Mouse (Mus musculus) left cerebral cortex, adult 8-10 months (tissue): ENCODE results near the gene Anxa11. TPM values are rescaled to one million over a fixed set of nuclear protein-coding genes. Genes with fewer than 3 reads are reported as not detected.
"Not testable (repeated sequence)": the region's sequence is repeated elsewhere in the genome, so short reads cannot be mapped to it uniquely, and the experiment has no call there.

ENCODE experiments used
- DNase-seq, 2 experiments: peaks; one replicate each; pipeline ENCODE4 v3.0.0; 2022; ENCODE audit warnings: low spot score in 2 of 2
- total RNA-seq, 4 experiments: library from RNA; stranded (reverse); gene quantifications; 2 replicates each; pipeline ENCODE4 v1.2.4; 2022

Anxa11 gene
- 10 to 100 TPM; 33.7 to 40.5 (median 36.4) TPM for total RNA-seq

DNA sequence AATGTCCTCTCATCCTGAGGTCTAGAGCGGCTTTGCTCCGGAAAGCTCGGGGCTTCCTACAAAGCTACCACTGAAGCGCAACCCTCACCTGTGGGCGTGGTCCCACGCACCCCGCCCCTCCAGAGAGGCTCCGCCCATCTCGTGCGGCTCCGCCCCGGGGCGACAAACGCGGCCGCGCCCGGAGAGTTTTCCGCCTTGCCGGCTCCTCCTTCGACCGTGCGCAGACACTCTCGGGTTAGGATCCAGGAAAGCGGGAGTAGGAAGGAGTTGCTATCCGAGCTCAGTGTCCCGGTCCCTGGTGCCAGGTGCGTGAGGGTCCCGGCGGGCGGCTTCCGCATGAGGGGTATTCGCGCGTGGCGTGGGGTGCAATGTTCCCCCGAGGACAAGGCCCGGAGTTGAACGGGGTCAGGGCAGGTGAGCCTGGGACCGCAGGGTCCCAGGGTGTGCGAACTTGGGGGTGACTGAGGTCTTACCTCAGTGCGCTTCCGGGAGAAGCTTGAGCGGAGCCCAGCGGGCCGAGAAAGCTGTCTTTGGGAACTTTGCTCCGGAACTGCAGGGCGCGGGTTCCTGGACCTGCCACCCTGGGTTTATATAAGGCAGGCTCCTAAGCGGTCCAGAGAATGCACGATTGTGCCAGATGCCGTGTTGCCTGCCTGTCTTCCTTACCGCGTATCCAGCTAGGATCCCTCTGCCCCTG lies at the start of gene Anxa11:
Anxa11 (plus strand) TSS at position 166 of the 697 bp plus-strand sequence.
- peak; percentile 45 to 61 for DNase-seq

DNA sequence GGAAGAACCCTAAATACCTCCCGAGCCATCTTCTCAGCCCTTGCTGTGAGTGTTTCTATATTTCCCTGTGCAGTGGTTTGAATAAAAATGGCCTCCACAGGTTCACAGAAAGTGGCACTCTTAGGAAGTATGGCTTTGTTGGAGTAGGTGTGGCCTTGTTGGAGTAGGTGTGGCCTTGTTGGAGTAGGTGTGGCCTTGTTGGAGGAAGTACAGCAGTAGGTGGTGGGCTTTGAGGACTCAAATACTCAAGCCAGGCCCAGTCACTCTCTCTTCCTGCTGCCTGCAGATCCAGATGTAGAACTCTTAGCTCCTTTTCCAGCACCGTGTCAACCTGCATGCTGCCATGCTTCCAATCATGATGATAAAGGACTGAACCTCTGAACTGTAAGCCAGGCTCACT lies 47.6 kb upstream of the Anxa11 start:
- DNase-seq = no peak

DNA sequence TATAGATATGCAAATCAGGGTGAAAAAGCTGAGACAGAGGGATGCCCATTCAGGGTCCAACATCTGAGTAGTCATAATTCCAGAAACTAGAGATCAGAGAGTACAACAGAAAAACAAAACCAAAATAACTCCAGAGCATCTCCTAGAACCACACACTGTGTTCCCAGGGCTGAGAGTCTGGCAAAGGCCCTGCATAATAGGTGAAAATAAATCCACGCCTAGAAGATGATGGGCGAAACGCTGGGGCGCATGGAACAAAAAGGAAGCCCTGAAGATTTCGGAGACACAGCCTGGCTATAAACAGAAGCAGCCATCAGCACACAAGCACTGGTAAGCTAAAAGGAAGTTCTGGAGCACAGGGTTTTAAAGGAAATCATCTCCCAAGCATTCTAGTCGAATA lies 46.9 kb upstream of the Anxa11 start:
- no peak for DNase-seq

DNA sequence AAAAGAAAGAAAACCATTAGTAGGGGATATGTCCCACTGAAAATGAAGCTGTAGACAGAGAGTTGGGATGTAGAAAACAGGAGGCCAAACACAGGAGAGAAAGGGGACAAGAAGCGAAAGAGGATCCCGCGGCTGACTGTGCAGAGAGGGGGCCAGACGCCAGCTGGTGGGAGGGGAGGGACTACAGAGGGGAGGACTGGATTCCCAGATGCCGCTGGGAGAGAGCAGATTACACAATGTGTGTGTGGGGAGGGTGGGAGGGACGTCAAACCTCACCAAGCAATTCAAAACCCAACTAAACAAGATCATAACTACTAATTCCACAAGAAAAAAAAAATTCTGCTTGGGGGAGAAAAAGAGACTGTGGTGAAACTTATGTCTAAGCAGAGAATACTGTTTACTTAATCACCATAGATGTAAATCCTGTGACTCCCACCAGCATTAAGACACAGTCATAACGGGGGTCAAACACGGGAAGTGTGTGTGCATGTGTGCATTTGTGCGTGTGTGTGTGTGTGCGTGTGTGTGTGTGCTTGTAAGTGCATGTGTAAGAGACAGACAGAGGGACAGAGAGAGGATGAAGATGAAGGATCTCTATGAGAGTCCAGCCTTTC lies 46.3 kb upstream of the Anxa11 start:
- no peak for DNase-seq

DNA sequence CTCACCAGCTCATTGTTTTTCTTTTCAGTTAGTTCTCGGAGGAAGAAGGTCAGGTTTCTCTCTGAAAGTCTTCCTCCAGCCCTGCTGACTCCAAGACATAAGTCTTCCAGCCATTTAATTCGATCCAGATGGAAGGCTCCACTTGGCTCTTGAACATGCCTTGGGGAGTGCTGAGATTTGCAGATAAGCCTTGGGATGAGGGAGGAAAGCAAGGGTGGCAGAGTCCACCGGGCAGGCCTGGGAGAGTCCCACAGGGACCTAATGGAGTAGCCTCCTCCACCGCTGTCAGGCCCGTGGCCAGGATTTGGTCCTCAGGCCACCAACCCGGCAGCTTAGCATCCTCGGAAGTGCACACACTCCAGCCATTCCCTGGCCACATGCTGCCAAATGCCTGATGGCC lies 45.3 kb upstream of the Anxa11 start:
- no peak for DNase-seq

DNA sequence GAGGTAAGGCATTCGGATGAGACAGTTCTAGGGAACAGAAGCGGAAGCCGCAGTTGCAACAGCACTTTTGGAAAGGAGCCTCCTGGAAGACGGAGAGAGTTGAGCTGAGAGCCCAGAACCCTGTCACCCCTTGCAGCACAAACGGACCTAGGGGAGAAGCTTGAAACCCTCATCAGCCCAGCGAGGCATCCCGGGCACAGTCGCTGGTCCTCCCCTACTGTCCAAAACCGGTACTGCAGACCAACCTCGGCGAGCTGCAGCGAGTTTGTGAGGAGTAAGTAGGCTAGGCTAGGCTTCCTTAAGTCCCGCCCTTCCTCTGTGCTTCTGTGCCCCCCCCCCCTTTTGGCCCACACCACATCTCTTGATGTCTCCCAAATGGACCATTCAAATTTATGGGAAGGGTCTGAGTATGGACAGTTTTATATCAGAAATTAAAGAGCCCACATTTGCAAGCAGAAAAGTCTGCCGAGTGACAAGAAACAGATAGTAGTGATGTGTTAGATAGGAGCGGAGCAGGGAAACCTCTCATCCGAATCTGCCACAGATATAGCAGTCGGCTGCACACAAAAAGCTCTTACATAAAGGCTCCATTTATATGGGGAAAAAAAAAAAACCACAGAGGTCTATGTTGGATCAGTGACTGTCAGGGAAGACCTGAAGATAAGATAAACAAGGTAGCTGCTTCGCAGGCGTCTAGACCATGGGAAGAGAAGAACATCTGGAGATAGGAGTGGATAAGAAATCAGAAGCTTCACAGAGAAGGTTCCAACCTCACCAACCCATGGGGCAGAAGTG lies 41.6 kb upstream of the Anxa11 start:
- peak; percentile 45 to 83 for DNase-seq

DNA sequence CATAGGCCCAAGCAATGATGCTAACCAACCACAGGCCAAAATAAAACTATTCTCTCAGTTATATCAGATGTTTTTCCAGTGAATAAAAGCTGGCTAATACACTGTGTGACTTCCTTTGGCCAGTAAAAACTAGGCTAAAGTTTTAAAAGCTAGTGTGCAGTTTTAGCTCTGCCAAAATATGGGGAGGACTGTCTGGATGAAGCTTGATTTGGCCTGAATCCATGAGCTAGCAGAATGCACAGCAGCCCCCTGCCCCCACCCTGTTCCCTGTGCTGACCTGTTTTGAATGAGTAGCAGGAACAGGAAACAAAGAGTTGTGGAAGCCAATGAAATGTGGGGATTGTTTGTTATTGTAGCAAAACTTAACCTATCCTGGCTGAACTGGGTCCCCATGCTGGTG lies 39.4 kb upstream of the Anxa11 start:
- DNase-seq = no peak

DNA sequence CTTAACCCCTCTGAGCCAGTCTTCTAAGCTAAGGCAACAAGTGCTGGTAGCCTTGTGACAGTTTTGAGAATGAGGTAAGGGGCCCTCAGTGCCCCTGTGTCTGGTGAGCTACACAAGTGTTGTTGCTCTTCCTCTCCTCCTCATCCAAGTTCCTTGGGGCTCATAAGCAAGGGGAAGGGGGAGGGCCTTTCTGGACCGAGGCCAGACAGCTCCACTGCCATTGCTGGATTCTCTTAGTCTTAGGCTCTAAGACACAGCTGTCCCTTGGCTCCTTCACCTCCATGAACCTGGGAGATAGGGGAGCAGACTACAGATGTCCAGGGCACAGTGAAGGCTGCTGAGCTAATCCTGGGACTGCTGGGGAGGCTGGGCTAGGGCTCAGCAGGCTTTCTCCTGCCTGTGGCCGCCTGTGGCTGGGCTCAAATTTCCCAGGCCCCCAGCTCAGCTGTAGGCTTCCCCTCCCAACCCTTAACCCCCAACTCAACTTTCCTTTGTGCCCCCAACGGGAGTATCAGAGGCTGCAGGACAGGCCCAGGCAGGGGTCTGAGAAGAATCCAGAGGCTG lies 38.6 kb upstream of the Anxa11 start:
- no peak for DNase-seq

DNA sequence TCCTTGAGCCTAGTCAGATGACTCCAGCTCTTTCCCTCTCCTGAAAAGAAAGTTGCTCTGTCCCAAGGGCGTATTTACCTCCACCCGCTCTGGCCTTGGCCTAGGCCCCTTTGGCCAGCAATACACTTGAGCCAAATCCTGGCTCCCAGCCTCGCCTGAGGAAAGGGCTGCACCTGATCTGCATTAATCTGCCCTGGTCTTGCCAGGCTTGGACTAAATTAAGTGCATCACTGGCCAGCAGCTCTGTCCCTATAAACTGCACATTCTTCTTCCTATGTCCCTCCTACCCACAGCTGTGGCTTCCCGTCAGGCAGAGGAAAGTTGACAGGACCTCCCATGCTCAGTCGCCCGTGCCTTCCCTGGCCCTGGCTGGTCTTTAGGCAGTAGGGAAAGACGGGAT lies 36.1 kb upstream of the Anxa11 start:
- peak in 1 of 2 experiments; percentile 46 for DNase-seq

DNA sequence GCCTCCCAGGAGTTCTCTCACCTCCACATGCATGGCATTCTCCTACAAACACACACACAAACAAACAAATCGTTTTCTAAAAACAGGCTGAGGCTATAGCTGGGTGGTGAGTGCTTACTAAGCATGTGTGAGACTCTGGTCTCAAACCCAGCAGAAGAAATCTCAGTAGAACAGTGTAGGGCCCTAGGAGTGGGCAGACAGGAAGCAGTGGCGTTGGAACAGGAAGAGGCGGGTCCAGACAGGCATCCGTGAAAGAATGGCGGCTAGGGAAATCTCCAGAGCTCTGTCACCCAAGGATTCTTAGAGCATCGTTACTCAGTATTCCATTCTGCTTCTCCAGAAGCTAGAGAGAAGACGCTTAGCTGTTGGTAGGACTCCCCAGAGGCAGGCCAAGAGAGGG lies 35.4 kb upstream of the Anxa11 start:
- no peak for DNase-seq

DNA sequence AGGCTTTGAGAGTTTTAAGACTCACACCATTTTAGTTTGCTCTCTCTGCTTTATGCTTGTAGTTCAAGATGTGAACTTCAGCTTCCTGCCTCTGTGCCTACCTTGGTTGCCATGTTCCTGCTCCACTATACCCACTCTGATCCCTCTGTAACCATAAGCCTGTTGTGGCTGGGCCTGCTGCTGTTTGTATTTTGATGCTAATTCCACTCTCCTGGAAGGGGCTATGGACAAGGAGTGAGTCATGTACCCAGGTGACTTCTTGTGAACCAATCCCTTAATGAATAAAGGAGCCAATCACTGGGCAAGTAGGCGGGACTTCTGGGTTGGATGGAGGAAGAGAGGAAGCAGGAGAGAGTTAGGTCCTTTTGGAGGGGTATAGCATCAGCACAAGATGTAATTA lies 30.9 kb upstream of the Anxa11 start:
- DNase-seq = not testable (repeated sequence)

DNA sequence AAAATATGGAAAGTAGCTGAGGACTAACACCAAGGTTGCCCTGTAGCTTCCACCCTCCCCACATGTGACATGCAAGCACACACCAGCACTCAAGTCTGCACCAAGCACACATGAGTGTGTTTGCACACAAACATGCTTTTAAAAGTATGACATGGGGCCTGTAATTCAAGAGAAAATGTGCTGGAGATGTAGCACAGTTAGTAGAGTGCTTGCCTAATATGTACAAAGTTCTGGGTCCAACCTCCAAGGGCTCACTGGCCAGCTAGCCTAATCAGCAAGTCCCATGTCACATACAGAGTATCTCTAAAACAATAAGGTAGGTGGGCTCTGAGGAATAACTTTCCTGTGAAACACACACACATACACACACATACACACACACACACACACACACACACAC lies 27.8 kb upstream of the Anxa11 start:
- DNase-seq = no peak

DNA sequence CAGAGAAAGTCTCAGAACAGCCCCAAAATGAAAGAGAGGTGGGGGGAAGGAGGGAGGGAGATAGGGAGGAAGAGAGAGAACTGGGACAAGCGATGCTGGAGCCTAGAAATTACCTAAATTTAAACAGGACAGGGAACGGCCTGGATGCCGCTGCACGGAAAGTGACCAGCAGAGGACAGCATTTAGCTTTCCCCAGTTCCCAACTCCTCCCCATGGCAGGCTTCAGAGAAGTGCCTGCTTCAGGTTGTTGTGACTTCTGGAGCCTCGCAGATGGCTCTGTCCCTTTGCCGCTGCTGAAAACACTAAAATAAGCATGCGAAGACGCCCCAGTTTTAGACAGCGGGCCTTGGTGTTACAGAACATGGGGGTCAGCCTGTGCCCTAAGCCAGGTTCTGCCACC lies 25.5 kb upstream of the Anxa11 start:
- DNase-seq = peak in 1 of 2 experiments; percentile 56

DNA sequence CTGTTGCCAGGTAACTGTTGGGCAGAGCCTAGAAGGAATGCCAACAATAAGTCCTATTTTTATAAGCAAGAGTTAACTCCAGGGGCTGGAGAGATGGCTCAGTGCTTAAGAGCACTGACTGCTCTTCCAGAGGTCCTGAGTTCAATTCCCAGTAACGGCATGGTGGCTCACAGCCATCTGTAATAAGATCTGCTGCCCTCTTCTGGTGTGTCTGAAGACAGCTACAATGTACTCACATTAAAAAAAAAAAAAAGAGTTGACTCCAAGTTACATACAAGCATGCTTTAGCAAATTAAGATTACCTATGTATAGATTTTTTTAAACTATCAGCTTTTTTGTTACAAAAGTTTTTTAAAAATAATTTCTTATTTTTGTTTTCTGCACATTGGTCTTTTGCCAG lies 19.4 kb upstream of the Anxa11 start:
- no peak for DNase-seq

DNA sequence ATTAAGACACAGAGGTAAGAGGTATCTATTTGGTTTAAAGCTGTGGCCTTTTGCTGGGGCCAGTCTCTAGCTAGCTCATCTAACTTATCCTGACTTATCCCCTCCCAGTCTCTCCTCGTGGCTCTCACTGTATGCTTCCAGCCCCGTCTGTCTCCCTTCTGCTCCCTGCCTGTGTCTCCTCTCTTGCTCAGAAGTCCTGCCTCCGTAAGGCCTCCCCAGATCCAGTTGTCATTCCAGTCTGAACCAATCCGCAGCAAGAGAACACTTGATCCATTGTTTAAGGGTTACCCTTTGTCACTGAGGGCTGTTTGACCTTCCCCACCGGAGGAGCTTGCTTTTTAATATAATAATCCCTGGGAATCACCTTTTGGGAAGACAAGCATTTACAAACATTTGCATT lies 17.0 kb upstream of the Anxa11 start:
- no peak for DNase-seq

DNA sequence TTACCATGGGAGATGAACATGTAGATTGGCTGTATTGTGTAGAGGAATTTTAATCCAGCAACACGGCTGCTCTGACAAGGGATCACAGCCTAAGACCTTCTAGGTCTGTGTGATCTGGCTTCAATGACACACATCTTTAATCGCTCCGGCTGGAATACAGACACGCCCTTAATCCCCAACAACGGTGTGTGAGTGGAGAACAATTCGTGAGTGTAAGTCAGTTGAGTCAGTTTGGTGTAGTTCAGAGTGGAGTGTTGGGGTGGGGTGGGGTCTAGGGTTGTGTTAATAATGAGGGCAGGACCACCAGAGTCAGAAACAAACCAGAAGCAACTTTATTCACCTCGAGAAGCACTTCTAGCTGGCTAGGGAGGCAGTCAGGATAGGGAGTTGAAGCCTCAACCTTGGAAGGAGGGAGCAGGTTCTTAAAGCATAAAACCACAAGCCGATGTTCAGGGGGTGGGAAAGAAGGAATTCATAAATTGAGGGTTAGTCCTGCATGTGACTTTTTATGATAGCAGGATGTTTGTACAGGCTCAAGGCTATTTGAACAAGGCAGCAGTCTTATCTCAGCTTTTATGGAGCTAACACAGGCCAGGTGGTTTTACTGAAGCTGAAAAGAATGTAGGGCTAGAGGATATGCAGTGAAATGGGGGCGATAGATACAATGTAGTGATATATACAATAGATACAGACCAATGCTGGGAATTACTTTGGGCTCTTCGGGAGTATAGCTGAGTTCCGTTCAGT lies 15.9 kb upstream of the Anxa11 start:
- no peak for DNase-seq

DNA sequence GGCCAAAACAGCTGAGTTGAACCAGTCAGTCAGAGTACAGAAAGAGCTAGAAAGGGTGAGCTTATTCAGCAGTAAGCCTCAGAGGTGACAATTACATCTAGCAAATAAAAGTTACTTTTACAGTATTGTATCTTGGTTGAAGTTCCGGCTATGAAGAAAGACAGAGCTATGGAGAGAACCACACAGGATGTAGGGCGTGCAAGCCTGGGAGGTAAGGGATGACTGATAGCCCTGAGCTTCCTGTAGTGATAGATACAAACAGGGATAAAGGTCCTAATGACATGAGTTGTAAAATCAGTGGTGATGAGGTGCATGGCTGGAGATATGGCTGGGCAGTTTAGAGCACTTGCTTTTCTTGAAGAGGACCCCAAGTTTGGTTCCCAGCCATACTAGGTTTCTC lies 15.1 kb upstream of the Anxa11 start:
- no peak for DNase-seq

DNA sequence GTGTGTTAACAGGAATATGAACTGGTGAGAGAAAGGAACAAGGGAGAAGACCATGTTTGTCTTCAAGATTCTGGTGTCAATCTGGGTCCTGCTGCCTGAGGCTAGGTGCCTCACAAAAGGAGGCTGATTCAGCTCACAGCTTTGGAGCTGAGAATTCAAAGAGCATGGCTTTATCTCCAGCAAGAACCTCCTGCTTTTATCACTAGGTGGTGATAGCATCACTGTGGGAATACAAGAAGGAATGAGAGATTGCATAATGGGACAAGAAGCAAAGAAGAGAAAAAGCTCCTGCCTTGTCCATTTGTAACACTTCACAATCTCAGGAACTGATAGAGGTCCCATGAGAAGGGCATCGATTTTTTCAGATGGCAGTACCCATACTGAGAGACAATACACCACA lies 10.6 kb upstream of the Anxa11 start:
- DNase-seq = no peak

DNA sequence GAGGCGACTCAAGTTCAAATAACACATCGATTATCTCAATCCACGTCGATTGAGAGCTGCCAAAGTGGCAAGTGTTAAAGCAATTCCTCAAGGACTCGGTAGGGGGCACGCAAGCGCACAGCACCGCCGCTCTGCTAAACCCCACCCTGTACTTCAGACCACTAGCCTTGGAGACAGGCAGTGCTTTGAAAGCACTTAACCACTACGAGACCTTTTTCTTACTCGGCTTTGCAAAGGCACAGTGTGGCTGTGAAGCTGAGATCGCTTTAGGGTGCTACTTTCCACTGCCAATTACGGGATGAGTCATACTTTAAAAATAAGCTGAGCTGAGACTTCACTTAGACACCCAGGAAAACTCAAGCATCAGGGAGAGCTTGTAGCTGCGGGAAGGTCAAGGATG lies 9.7 kb upstream of the Anxa11 start:
- peak in 1 of 2 experiments; percentile 65 for DNase-seq

DNA sequence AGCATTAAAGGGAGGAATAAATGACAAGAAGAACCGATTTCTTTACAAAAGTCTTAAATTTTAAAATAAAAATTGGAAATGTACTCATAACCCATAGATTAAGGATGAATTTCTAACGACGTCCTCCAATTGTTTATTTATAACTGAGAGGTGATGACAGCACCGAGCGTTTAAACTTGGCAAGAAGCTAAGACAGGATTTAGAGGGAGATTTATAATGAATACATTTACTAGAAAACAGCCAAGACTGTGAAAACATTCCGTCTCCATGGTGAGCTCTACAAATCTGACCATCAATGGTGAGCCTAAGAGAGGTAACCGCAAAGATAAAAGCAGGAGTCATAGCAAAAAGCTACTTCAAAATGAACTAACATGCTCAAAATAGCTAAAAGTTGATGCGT lies 3.5 kb upstream of the Anxa11 start:
- DNase-seq = no peak

DNA sequence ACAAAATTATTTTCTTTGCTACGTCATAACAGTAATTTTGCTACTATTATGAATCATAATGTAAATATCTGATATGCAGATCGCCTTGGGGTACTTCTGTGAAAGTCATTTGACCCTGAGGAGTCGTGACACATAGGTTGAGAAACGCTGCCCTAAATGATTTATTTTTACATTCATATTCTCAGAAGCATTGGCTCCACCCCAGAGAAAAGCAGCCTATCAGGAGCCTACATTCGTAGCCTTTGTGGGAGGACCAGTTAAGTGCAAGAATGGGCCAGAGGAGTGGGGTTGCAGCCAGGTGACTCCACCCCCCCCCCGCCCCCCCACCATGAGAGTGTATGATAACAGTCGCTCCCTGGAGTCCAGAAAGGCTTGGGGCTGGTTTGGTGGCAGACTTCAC lies 2.2 kb upstream of the Anxa11 start:
- DNase-seq = no peak

DNA sequence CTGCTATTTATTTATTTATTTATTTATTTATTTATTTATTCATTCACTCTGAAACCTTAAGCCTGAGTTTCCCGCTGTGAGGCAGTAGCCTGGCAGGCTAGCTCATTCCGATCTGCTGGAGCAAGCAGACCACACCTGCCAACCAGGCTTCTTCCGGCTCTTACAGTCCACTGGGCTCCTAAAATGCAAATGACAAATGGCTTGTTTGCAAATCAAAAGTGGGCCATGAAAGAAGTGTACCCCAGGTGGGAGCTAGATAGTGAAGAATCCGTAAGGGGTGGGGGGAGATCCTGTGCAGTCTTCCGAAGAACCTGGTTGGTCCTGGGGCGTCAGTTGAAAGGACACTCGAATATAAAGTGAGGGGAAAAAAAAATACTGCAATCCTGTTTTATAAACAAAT lies 995 bp upstream of the Anxa11 start:
- no peak for DNase-seq
